Mouse (Mus musculus) MEL (cell line): ENCODE measurements around the gene Vwf. TPM values are rescaled to one million over a fixed set of nuclear protein-coding genes. Genes with fewer than 3 reads are reported as not detected.

Experiments
- DNase-seq: peaks from one replicate; pipeline ENCODE4 v3.0.0; 2011; ENCODE audit warnings: low read depth, low spot score
- H3K27ac ChIP-seq: 2 replicates; pipeline ENCODE4 v1.5.1; 2012; ENCODE audit warnings: low read depth, mild to moderate bottlenecking, control low read depth, low read length, moderate library complexity; ENCODE audit not compliant: control insufficient read depth
- H3K27me3 ChIP-seq, 2 experiments: fragments of 150-350 bp in 1 of 2; sonication (generic) in 1 of 2; 2 replicates each; pipeline ENCODE4 v1.6.1; 2012; ENCODE audit warnings: low read length in 2 of 2, mild to moderate bottlenecking in 2 of 2, improper control_type of control experiment in 1 of 2, moderate library complexity in 1 of 2; ENCODE audit not compliant: insufficient read depth in 2 of 2, control insufficient read depth in 1 of 2
- H3K36me3 ChIP-seq, 2 experiments: 2 replicates each; pipeline ENCODE4 v1.6.1; 2012 to 2014; ENCODE audit warnings: low read length in 2 of 2, improper control_type of control experiment in 1 of 2, inconsistent platforms in 1 of 2, mild to moderate bottlenecking in 1 of 2; ENCODE audit not compliant: insufficient read depth in 2 of 2, control insufficient read depth in 1 of 2
- H3K4me1 ChIP-seq, 2 experiments: fragments of 150-350 bp in 1 of 2; sonication (generic) in 1 of 2; 2 replicates each; pipeline ENCODE4 v1.6.1; 2012; ENCODE audit warnings: low read length in 2 of 2, improper control_type of control experiment in 1 of 2, mild to moderate bottlenecking in 1 of 2; ENCODE audit not compliant: insufficient read depth in 2 of 2, control insufficient read depth in 1 of 2
- H3K4me3 ChIP-seq, 2 experiments: fragments of 150-350 bp in 1 of 2; sonication (generic) in 1 of 2; 2 replicates each; pipeline ENCODE4 v1.5.1; 2012; ENCODE audit warnings: low read depth in 2 of 2, low read length in 2 of 2, mild to moderate bottlenecking in 2 of 2, moderate library complexity in 2 of 2, control low read depth in 1 of 2, improper control_type of control experiment in 1 of 2; ENCODE audit not compliant: control insufficient read depth in 1 of 2, insufficient read depth in 1 of 2
- H3K79me2 ChIP-seq: 2 replicates; pipeline ENCODE4 v1.6.1; 2012; ENCODE audit warnings: mild to moderate bottlenecking, low read length, moderate library complexity; ENCODE audit not compliant: control insufficient read depth, poor library complexity, insufficient read depth
- H3K9ac ChIP-seq: 2 replicates; pipeline ENCODE4 v1.6.1; 2012; ENCODE audit warnings: low read depth, mild to moderate bottlenecking, control low read depth, low read length, moderate library complexity; ENCODE audit not compliant: control insufficient read depth, poor library complexity, severe bottlenecking
- H3K9me3 ChIP-seq: fragments of 150-350 bp; sonication (generic); replicated peaks from 2 replicates; pipeline ENCODE4 v1.6.1; 2012; ENCODE audit warnings: mild to moderate bottlenecking, low read length, improper control_type of control experiment, moderate library complexity; ENCODE audit not compliant: insufficient read depth
- CTCF ChIP-seq, 3 experiments: IDR thresholded peaks in 2 of 3; conservative IDR thresholded peaks in 1 of 3; 2 replicates each; pipeline ENCODE4 v1.5.1; 2011 to 2012; ENCODE audit warnings: low read length in 3 of 3, low read depth in 2 of 3, mild to moderate bottlenecking in 2 of 3, improper control_type of control experiment in 1 of 3, inconsistent platforms in 1 of 3, mixed read lengths in 1 of 3, moderate library complexity in 1 of 3; ENCODE audit not compliant: control insufficient read depth in 1 of 3, insufficient read depth in 1 of 3, poor library complexity in 1 of 3, severe bottlenecking in 1 of 3
- ELF1 ChIP-seq: IDR thresholded peaks from 2 replicates; pipeline ENCODE4 v1.6.1; 2014; ENCODE audit warnings: low read depth, mild to moderate bottlenecking, inconsistent platforms, low read length, improper control_type of control experiment, moderate library complexity
- HCFC1 ChIP-seq: IDR thresholded peaks from 2 replicates; pipeline ENCODE4 v1.6.1; 2012; ENCODE audit warnings: low read depth, mild to moderate bottlenecking, inconsistent platforms, low read length, improper control_type of control experiment, moderate library complexity
- JUND ChIP-seq: IDR thresholded peaks from 2 replicates; pipeline ENCODE4 v1.6.1; 2011; ENCODE audit warnings: low read depth, mild to moderate bottlenecking, improper control_type of control experiment, low read length
- MAFK ChIP-seq: IDR thresholded peaks from 2 replicates; pipeline ENCODE4 v1.6.1; 2011; ENCODE audit warnings: low read depth, mild to moderate bottlenecking, low read length, improper control_type of control experiment, borderline replicate concordance
- MAX ChIP-seq: IDR thresholded peaks from 2 replicates; pipeline ENCODE4 v1.6.1; 2011; ENCODE audit warnings: low read length, improper control_type of control experiment
- MAZ ChIP-seq: IDR thresholded peaks from 2 replicates; pipeline ENCODE4 v1.6.1; 2012; ENCODE audit warnings: low read depth, mild to moderate bottlenecking, inconsistent platforms, low read length, improper control_type of control experiment
- NELFE ChIP-seq: IDR thresholded peaks from 2 replicates; pipeline ENCODE4 v1.6.1; 2011; ENCODE audit warnings: low read depth, low read length, improper control_type of control experiment
- POLR2AphosphoS2 ChIP-seq: IDR thresholded peaks from 2 replicates; pipeline ENCODE4 v1.6.1; 2011; ENCODE audit warnings: low read length, improper control_type of control experiment
- POLR2AphosphoS5 ChIP-seq: IDR thresholded peaks from 2 replicates; pipeline ENCODE4 v1.6.1; 2012; ENCODE audit warnings: low read depth, borderline replicate concordance, mild to moderate bottlenecking, inconsistent platforms, low read length, moderate library complexity, mixed read lengths
- RAD21 ChIP-seq: IDR thresholded peaks from 2 replicates; pipeline ENCODE4 v1.6.1; 2011; ENCODE audit warnings: mild to moderate bottlenecking, low read depth, low read length, improper control_type of control experiment
- SIN3A ChIP-seq: IDR thresholded peaks from 2 replicates; pipeline ENCODE4 v1.6.1; 2012; ENCODE audit warnings: low read length, improper control_type of control experiment, inconsistent platforms
- SMC3 ChIP-seq: IDR thresholded peaks from 2 replicates; pipeline ENCODE4 v1.6.1; 2011; ENCODE audit warnings: low read depth, low read length, improper control_type of control experiment
- TAL1 ChIP-seq: IDR thresholded peaks from 2 replicates; pipeline ENCODE4 v1.6.1; 2012; ENCODE audit warnings: mild to moderate bottlenecking, inconsistent platforms, low read length, moderate library complexity, mixed read lengths
- UBTF ChIP-seq: IDR thresholded peaks from 2 replicates; pipeline ENCODE4 v1.6.1; 2012; ENCODE audit warnings: low read depth, mild to moderate bottlenecking, inconsistent platforms, low read length, improper control_type of control experiment, moderate library complexity, borderline replicate concordance; ENCODE audit not compliant: insufficient read depth
- USF1 ChIP-seq: IDR thresholded peaks from 2 replicates; pipeline ENCODE4 v1.6.1; 2014; ENCODE audit warnings: low read depth, mild to moderate bottlenecking, inconsistent platforms, low read length, improper control_type of control experiment, moderate library complexity
- USF2 ChIP-seq, 2 experiments: IDR thresholded peaks; 2 replicates each; pipeline ENCODE4 v1.6.1; 2011 to 2012; ENCODE audit warnings: improper control_type of control experiment in 2 of 2, low read length in 2 of 2, borderline replicate concordance in 1 of 2, inconsistent platforms in 1 of 2, low read depth in 1 of 2, mild to moderate bottlenecking in 1 of 2; ENCODE audit not compliant: insufficient read depth in 1 of 2
- ZC3H11A ChIP-seq: IDR thresholded peaks from 2 replicates; pipeline ENCODE4 v1.6.1; 2012; ENCODE audit warnings: low read depth, mild to moderate bottlenecking, inconsistent platforms, low read length, improper control_type of control experiment
- ZNF384 ChIP-seq: IDR thresholded peaks from 2 replicates; pipeline ENCODE4 v1.6.1; 2012; ENCODE audit warnings: low read depth, mild to moderate bottlenecking, inconsistent platforms, low read length, improper control_type of control experiment
- polyA plus RNA-seq, 2 experiments: library from polyadenylated mRNA; stranded (reverse) in 1 of 2; unstranded in 1 of 2; fragments of >175 nt in 1 of 2; fragments of >200 nt in 1 of 2; gene quantifications; 2 replicates each; pipeline versions ENCODE4 v1.2.1 to v1.2.4; 2012; ENCODE audit warnings: low replicate concordance in 2 of 2, low read depth in 1 of 2; ENCODE audit not compliant: insufficient read length in 2 of 2, insufficient read depth in 1 of 2, missing spikeins in 1 of 2
- total RNA-seq: library from RNA; depleted of rRNA; stranded (reverse); fragments of 300-350 nt; gene quantifications from 2 replicates; pipeline ENCODE4 v1.2.3, GENCODE M21; 2012

The Vwf gene
- total and polyA plus RNA-seq, 3 experiments, result 0.29 to 0.42 TPM; not detected in 1

GRCm38 (mm10) chr6:125687986-125688385, 141.4 kb downstream of the Vwf start:
- DNase-seq, result no peak
- Histone ChIP-seq H3K9ac (no peak overlapping the region), H3K9me3 (no peaks in the 10 kb centered on the region), H3K4me1 (no peaks in the 10 kb centered on the region), H3K4me3 (no peak overlapping the region), H3K27ac (no peak overlapping the region), H3K36me3 (no peaks in the 10 kb centered on the region), H3K79me2 (no peaks in the 10 kb centered on the region), H3K27me3 (no peaks in the 10 kb centered on the region)
- TF ChIP-seq CTCF (IDR thresholded peaks at IDR 0.05 in 2 of 3, conservative IDR thresholded peaks at IDR 0.05 in 1 of 3; ENCODE audit: control insufficient read depth in 1 of 3, insufficient read depth in 1 of 3, low read depth in 2 of 3, low read length in 3 of 3, poor library complexity in 1 of 3, severe bottlenecking in 1 of 3), result no peak
- TF ChIP-seq POLR2AphosphoS2, result no peak
- no peak for TF ChIP-seq RAD21
- TF ChIP-seq USF2 (IDR thresholded peaks at IDR 0.05; ENCODE audit: borderline replicate concordance in 1 of 2, insufficient read depth in 1 of 2, low read depth in 1 of 2, low read length in 2 of 2), result no peak
- TF ChIP-seq HCFC1, result no peak
- no peak for TF ChIP-seq ZC3H11A
- no peak for TF ChIP-seq ZNF384
- no peak for TF ChIP-seq POLR2AphosphoS5
- no peak for TF ChIP-seq ELF1
- no peak for TF ChIP-seq NELFE
- TF ChIP-seq TAL1, result no peak
- no peak for TF ChIP-seq MAFK
- no peak for TF ChIP-seq SMC3
- no peak for TF ChIP-seq MAX
- no peak for TF ChIP-seq JUND

GRCm38 (mm10) chr6:125690057-125690703, 143.6 kb downstream of the Vwf start, which contains the start of gene Ano2:
Gene Ano2, plus strand, starts transcription at chr6:125690419.
- Histone ChIP-seq H3K27me3 (no peaks in the 10 kb centered on the region), H3K9me3 (no peaks in the 10 kb centered on the region)

More at GRCm38 (mm10) chr6:125690057-125690703, 143.6 kb downstream of the Vwf start, which contains the start of gene Ano2:
- Histone ChIP-seq H3K4me1 (no peaks in the 10 kb centered on the region), H3K4me3 (no peak within 1 kb of the TSS), H3K9ac (no peak within 1 kb of the TSS), H3K36me3 (no peaks in the 10 kb centered on the region), H3K79me2 (no peaks in the 10 kb centered on the region), H3K27ac (no peak within 1 kb of the TSS)
- no peak for TF ChIP-seq USF1
- no peak for TF ChIP-seq SIN3A
- no peak for TF ChIP-seq MAZ
- no peak for TF ChIP-seq UBTF
- DNase-seq, result no peak
